Mouse (Mus musculus): ENCODE measurements around the gene Frrs1. TPM values are rescaled to one million over a fixed set of nuclear protein-coding genes. Genes with fewer than 3 reads are reported as not detected.

Gene Frrs1
- total RNA-seq, 4 experiments from 2014 or later = 1.9 to 4.5 (median 3.0) TPM

GRCm38 (mm10) chr3:116846084-116846483 is 13.2 kb upstream of the Frrs1 start:
- no peak for DNase-seq (ENCODE audit: low spot score in 2 of 2)

DNA sequence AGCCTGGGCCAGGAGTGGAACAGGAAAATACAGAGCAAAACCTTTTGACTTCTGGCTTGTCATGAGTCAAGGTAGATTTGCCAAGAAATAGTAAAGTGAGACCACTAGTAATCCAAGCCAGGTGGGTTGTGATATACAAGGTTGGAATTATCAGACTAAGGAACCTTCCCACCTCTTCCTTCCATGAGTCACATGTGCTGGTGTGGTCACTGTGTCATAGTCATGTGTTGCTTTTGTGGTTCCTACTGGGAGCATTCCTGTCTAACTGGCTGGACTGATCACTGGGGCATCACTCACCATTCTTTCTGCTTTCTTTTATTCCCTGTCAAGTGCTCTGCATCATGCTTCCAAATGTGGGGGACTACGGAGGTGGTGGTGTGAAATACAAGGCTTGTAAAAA is 11.2 kb upstream of the Frrs1 start:
- no peak for DNase-seq (ENCODE audit: low spot score in 2 of 2)

- DNase-seq (ENCODE audit: low spot score in 2 of 2) = no peak
These were observed 10.3 kb upstream of the Frrs1 start for GRCm38 (mm10) chr3:116848936-116849335.

- DNase-seq (ENCODE audit: low spot score in 2 of 2) = no peak
These were observed 8.9 kb upstream of the Frrs1 start for GRCm38 (mm10) chr3:116850376-116850775.

DNA sequence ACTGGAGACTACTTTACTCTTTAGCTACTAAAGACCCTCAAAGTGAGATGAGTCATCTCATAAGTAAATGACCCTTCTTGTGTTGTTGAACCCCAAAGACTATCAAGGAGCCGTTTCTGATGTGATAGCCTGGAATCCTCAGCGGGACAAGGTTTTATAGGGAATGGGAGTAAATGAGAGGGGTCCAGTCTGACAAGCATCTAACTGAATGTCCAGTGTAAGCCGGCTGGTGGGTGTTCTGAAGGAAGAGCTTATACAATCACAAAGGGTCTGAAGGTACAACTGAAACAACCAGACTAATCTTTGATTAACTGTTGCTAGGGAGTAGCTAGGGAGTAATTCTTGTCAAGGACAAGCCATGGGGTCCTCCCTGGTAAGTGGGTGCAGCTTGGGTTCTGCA is 6.8 kb upstream of the Frrs1 start:
- no peak for DNase-seq (ENCODE audit: low spot score in 2 of 2)

DNA sequence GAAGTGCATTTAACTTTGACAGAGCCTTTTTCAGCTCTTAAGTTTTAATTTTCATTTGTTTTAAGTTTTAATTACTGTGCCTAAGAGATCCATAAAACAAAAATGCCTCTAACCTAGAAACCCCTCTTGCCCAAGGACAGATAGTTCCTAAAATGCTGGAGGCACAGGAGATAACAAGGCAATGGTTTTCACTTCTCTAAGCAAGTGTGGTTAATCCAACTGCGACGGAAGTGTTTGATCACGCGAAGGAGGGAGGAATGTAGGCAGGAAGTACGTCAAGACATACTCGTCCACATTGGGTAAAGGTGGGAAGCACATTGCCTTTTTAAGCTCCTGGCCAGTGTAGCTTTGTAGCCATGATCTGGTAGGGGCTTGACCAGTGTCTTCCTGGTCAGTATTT is 1.7 kb upstream of the Frrs1 start:
- DNase-seq (ENCODE audit: low spot score in 2 of 2) = no peak

GRCm38 (mm10) chr3:116859752-116860151 is 488 bp downstream of the Frrs1 start:
- DNase-seq (ENCODE audit: low spot score in 2 of 2) = no peak

- no peak for DNase-seq (ENCODE audit: low spot score in 2 of 2)
These were observed 1.3 kb downstream of the Frrs1 start for GRCm38 (mm10) chr3:116860333-116861222.

GRCm38 (mm10) chr3:116861223-116861539 is 1.9 kb downstream of the Frrs1 start:
- no peak for DNase-seq (ENCODE audit: low spot score in 2 of 2)

- DNase-seq (ENCODE audit: low spot score in 2 of 2) = peak; percentile 6 to 21
These were observed 2.3 kb downstream of the Frrs1 start for GRCm38 (mm10) chr3:116861540-116862067.

DNA sequence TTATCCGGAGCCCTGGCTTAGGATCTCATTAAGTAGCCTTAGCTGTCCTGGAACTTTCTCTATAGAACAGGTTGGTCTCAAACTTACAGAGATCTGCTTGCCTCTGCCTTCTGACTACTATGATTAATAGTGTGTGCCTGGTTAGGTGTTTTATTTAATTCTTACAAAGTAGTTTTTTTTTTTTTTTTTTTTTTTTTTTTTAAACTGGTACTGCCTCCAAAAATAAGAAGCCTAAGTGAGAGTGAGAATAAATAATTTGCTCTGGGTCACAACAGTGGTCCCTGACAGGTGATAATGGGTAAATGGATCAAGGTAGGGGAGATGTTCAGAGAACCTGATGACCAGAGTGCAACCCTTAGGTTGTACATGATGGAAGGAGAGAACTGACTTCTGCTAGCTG is 3.4 kb downstream of the Frrs1 start:
- DNase-seq (ENCODE audit: low spot score in 2 of 2) = no peak

GRCm38 (mm10) chr3:116864421-116864820 is 5.2 kb downstream of the Frrs1 start:
- DNase-seq (ENCODE audit: low spot score in 2 of 2) = no peak

GRCm38 (mm10) chr3:116865199-116865636 is 6.0 kb downstream of the Frrs1 start:
- no peak for DNase-seq (ENCODE audit: low spot score in 2 of 2)

GRCm38 (mm10) chr3:116870372-116870771 is 11.1 kb downstream of the Frrs1 start:
- DNase-seq (ENCODE audit: low spot score in 2 of 2) = no peak

GRCm38 (mm10) chr3:116882221-116882960 is 23.1 kb downstream of the Frrs1 start:
- no peak for DNase-seq (ENCODE audit: low spot score in 2 of 2)

DNA sequence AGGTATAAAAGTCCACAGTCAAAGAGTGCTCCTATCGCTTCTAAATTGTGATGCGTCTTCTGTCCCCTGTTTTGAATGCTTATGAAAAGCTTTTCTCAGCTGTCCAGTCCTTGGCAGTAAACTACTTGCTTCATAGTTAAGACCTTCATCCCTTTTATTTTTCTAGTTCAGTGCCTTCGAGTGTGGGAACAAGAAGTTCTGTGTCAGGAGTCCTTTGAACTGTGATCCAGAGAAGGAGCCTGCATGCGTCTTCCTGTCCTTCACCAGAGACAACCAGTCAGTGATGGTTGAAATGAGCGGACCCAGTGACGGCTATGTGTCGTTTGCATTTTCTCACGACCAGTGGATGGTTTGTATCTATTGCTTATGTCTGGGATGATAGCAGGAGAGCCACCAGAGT is 25.7 kb downstream of the Frrs1 start:
- no peak for DNase-seq (ENCODE audit: low spot score in 2 of 2)

- no peak for DNase-seq (ENCODE audit: low spot score in 2 of 2)
These were observed 30.1 kb downstream of the Frrs1 start for GRCm38 (mm10) chr3:116889358-116889757.

DNA sequence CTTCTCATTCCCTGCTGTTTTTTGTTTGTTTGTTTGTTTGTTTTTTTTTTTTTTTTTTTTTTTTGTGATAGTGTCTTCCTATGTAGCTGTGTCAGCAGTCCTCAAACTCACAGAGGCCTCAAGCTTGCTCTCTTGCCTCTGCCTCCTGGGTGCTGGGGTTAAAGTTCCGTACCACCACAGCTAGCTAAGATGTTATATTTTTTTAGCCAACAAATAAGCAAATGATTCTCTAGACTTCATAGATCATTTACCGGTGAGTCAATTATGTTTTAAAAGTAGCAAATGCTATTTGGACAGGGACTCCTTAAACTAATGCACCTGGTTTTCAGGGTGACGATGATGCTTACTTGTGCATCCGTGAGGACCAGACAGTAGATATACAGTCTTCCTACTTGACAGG is 31.3 kb downstream of the Frrs1 start:
- DNase-seq (ENCODE audit: low spot score in 2 of 2) = no peak

GRCm38 (mm10) chr3:116891436-116892205 is 32.4 kb downstream of the Frrs1 start:
- no peak for DNase-seq (ENCODE audit: low spot score in 2 of 2)

DNA sequence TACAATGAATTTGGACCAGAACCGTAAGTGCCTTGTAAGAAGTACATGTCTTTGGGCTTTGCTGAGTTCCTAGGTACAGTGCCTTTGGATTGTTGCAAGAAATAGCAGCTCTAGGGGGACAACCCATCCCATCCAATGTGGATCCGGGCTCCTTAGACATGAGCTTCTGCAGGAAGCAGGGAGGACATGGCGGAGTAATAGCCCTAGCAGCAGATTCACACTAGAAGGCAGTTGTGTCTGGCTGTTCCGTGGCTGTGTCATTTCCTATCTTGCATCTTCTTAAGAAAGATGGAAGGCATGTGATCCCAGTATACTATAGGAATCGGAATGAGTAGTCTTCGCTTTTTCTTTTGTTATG is 32.9 kb downstream of the Frrs1 start:
- no peak for DNase-seq (ENCODE audit: low spot score in 2 of 2)

DNA sequence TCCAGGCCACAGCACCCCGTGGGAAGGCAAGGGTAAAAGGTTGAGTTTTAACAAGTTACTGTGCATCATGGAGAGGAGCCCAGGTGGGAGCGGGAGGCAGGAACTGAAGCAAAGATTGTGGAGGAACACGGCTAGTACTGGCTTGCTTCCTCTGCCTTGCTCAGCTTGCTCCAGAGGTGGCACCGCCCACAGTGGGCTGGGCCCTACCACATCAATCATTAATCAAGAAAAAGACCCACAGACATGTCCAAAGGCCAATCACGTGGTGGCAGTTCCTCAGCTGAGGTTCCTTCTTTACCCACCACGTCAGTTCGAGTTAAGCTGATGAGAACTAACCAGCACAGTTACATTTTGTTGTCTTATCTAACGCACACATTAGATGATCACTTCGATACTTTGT is 33.6 kb downstream of the Frrs1 start:
- no peak for DNase-seq (ENCODE audit: low spot score in 2 of 2)

- DNase-seq (ENCODE audit: low spot score in 2 of 2) = peak; percentile 24 to 45
These were observed 44.9 kb downstream of the Frrs1 start for GRCm38 (mm10) chr3:116904158-116904557.

Measured in gastrocnemius, adult 8-10 months (tissue).